Mouse (Mus musculus) midbrain, embryonic 13.5 days (tissue): ENCODE measurements around the gene Pcdh9. TPM values are rescaled to one million over a fixed set of nuclear protein-coding genes. Genes with fewer than 3 reads are reported as not detected.
A peak's percentile ranks its signal among the peaks of the same experiment; 100 is the strongest.

ENCODE experiments used
- ATAC-seq: fragments of 200-750 bp; cut with Nextera tagmentation; 2 replicates; pipeline ENCODE4 v1.8.0; 2017; ENCODE audit warnings: mild to moderate bottlenecking, moderate TSS enrichment, moderate library complexity
- H3K27ac ChIP-seq: fragments of 300-500 bp; sonication (generic); 2 replicates; pipeline ENCODE4 v1.5.1; 2015; ENCODE audit warnings: inconsistent platforms, mild to moderate bottlenecking, moderate library complexity
- H3K27me3 ChIP-seq: fragments of 300-500 bp; sonication (generic); 2 replicates; pipeline ENCODE4 v1.6.1; 2015; ENCODE audit warnings: mild to moderate bottlenecking, inconsistent platforms
- H3K36me3 ChIP-seq: fragments of 300-500 bp; sonication (generic); 2 replicates; pipeline ENCODE4 v1.6.1; 2015; ENCODE audit warnings: mild to moderate bottlenecking, inconsistent platforms
- H3K4me1 ChIP-seq: fragments of 300-500 bp; sonication (generic); replicated peaks from 2 replicates; pipeline ENCODE4 v1.6.1; 2015; ENCODE audit warnings: inconsistent platforms
- H3K4me2 ChIP-seq: fragments of 300-500 bp; sonication (generic); replicated peaks from 2 replicates; pipeline ENCODE4 v1.6.1; 2015; ENCODE audit warnings: moderate library complexity, mild to moderate bottlenecking, inconsistent platforms
- H3K4me3 ChIP-seq: fragments of 300-500 bp; sonication (generic); replicated peaks from 2 replicates; pipeline ENCODE4 v1.5.1; 2015; ENCODE audit warnings: mild to moderate bottlenecking, inconsistent platforms
- H3K9ac ChIP-seq: fragments of 300-500 bp; sonication (generic); replicated peaks from 2 replicates; pipeline ENCODE4 v1.6.1; 2015; ENCODE audit warnings: mild to moderate bottlenecking, inconsistent platforms
- H3K9me3 ChIP-seq: fragments of 300-500 bp; sonication (generic); 2 replicates; pipeline ENCODE4 v1.6.1; 2016; ENCODE audit warnings: mild to moderate bottlenecking, inconsistent platforms
- WGBS: fragments of 180-500 bp; shearing (Covaris S2); methylation state at CpG from one replicate; pipeline ENCODE4 v1.1.7; 2015; 5-methylcytosine and 5-hydroxymethylcytosine counted together
- polyA plus RNA-seq: library from polyadenylated mRNA; unstranded; fragments of >200 nt; fragmentation: Nextera tagmentation; extraction: Ambion mirVana; gene quantifications from 2 replicates; pipeline ENCODE4 v1.2.1, GENCODE M21; 2015

The Pcdh9 gene
- polyA plus RNA-seq, 1 experiment from 2014 or later = 105 TPM

DNA sequence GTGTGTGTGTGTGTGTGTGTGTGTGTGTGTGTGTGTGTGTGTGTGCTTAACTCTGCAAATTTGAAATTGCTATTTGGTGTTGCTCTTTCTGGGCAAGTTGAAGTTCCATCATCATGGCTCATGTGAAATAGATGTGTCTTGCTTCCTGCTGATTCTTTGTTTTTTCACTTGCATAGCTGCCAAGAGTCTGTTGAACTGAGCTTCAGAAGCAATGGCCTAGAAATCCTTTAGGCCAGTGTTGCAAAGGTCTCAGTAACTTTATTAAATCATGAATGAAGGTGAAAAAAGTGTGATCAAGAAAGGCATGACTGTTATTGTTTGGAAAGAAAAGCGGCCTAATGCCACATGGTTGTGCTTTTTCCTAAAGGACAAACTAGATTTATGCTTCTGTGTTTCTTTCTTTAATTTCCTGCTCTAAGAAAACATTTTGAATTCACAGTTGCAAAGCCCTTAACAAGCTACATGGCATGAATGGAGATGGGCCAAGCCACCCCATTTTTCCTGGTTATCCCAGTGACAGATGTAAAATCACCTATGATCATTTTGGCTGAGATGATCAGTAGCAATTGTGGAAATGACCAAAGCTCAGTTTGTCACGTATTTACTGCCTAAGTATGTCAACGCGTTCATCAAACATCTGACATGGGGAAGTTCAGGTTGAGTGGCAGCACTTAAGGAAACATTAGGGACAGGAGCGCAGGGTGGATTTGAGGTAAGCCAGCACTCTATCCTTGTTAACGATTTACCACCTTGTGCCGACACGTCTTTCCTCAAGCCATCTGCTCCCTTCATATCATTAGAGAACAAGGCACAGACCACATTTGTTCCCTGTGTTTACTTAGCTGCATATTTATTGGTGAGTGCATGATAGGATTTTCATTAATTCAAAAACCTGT lies 850.9 kb downstream of the Pcdh9 start:
- Histone ChIP-seq H3K4me2 (no peak overlapping the region), H3K4me3 (no peak overlapping the region), H3K4me1 (peaks cover 7% of the 10 kb centered on the region), H3K9ac (no peak overlapping the region), H3K9me3 (no peaks in the 10 kb centered on the region), H3K27ac (no peak overlapping the region), H3K27me3 (no peaks in the 10 kb centered on the region), H3K36me3 (no peaks in the 10 kb centered on the region)
- ATAC-seq = 0 out of 2 replicates have a peak, but pooled peaks have one; percentile 27
- WGBS = 64% methylated on average over 8 of the region's 8 CpGs

DNA sequence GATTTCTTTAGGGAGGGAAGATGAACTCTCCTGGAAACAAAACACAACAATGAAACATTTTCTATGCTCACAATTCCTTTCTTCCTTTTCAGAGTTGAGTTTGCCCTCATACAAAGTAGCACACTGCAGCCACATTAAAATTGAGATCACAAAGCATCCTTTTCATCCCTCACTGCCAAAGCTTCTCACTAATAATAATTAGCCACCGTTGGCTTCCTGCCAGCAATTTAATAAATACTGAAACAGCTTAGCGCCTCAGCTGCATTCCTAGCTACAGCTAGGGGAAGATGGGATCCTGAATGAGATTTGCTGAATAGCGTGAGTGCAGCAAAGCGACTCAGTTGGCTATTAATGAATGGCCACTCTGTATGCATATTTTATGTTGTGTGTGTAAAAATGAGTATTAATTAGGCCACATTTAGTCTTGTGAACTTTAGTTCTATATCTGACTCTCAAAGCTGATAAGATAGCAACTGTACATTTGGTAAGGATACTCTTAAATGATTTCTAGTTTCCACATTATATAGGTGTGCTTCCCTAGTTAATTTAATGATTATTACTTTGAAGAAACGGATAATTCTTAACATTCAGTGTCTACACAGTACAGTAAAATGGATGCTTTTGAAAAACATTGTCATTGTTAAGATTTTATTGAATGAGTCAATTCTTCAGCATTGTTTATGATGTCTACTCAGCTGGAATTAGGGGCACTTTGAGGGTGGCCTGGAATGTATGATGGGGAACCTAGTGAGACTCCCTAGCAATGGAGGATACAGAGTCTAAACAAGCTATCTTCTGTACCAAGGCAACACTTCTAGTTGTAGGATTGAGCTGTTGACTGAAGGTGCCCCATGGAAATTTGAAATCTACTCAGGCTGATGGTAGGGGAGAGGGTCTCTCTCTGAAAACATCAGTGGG lies 881.1 kb downstream of the Pcdh9 start:
- 27% methylated on average over 5 of the region's 5 CpGs for WGBS
- no peak overlapping the region for H3K27ac ChIP-seq
- no peak overlapping the region for H3K9ac ChIP-seq
- H3K4me1 ChIP-seq = peaks cover 4% of the 10 kb centered on the region; the same call in 1 of the 2 replicates
- H3K9me3 ChIP-seq = no peaks in the 10 kb centered on the region
- no peak overlapping the region for H3K4me3 ChIP-seq
- peak; percentile 97 for ATAC-seq
- H3K4me2 ChIP-seq = no peak overlapping the region
- H3K27me3 ChIP-seq = no peaks in the 10 kb centered on the region
- H3K36me3 ChIP-seq = no peaks in the 10 kb centered on the region
